Mouse (Mus musculus): ENCODE data around the gene Myo18a. TPM values are rescaled to one million over a fixed set of nuclear protein-coding genes. Genes with fewer than 3 reads are reported as not detected.
A peak's percentile ranks its signal among the peaks of the same experiment; 100 is the strongest.

Gene Myo18a
- polyA plus RNA-seq, 1 experiment from 2014 or later: 30.0 TPM

- 82% methylated on average over 1 of the region's 1 CpGs for WGBS
- ATAC-seq (no peak), DNase-seq (ENCODE audit: low spot score) (no peak)
- peaks cover 28% of the 10 kb centered on the region for H3K36me3 ChIP-seq (ENCODE audit: control insufficient read depth, insufficient read depth, low read length)
- H3K9me3 ChIP-seq (replicated peaks; ENCODE audit: control insufficient read depth, low read length): no peaks in the 10 kb centered on the region
- H3K9ac ChIP-seq (ENCODE audit: low read length): no peak overlapping the region
- H3K4me3 ChIP-seq (ENCODE audit: low read depth, low read length): no peak overlapping the region
- peaks cover 8% of the 10 kb centered on the region for H3K4me1 ChIP-seq (ENCODE audit: control insufficient read depth, insufficient read depth, low read length)
- no peak overlapping the region for H3K27ac ChIP-seq (ENCODE audit: low read depth, low read length)
- H3K27me3 ChIP-seq (replicated peaks; ENCODE audit: control insufficient read depth, insufficient read depth, low read length): no peaks in the 10 kb centered on the region
- no peak overlapping the region for H3K4me2 ChIP-seq (ENCODE audit: low read length)
Measured at GRCm38 (mm10) chr11:77779240-77779639, 16.2 kb downstream of the Myo18a start.

- ATAC-seq: no peak
- WGBS: 90% methylated on average over 7 of the region's 7 CpGs
Measured at GRCm38 (mm10) chr11:77781088-77781487, 18.0 kb downstream of the Myo18a start.

GRCm38 (mm10) chr11:77782104-77782815 is 19.2 kb downstream of the Myo18a start:
- H3K4me2 ChIP-seq (ENCODE audit: low read length): no peak overlapping the region
- DNase-seq (ENCODE audit: low spot score): no peak
- no peak for ATAC-seq
- H3K4me1 ChIP-seq (ENCODE audit: control insufficient read depth, insufficient read depth, low read length): peaks cover 27% of the 10 kb centered on the region
- 91% methylated on average over 7 of the region's 7 CpGs for WGBS
- no peak overlapping the region for H3K9ac ChIP-seq (ENCODE audit: low read length)
- H3K9me3 ChIP-seq (replicated peaks; ENCODE audit: control insufficient read depth, low read length): no peaks in the 10 kb centered on the region
- no peak overlapping the region for H3K27ac ChIP-seq (ENCODE audit: low read depth, low read length)
- H3K27me3 ChIP-seq (replicated peaks; ENCODE audit: control insufficient read depth, insufficient read depth, low read length): no peaks in the 10 kb centered on the region
- H3K36me3 ChIP-seq (ENCODE audit: control insufficient read depth, insufficient read depth, low read length): peaks cover 26% of the 10 kb centered on the region
- H3K4me3 ChIP-seq (ENCODE audit: low read depth, low read length): no peak overlapping the region

More at GRCm38 (mm10) chr11:77781088-77781487, 18.0 kb downstream of the Myo18a start:
- peaks cover 28% of the 10 kb centered on the region for H3K36me3 ChIP-seq (ENCODE audit: control insufficient read depth, insufficient read depth, low read length)
- no peaks in the 10 kb centered on the region for H3K9me3 ChIP-seq (replicated peaks; ENCODE audit: control insufficient read depth, low read length)
- H3K27ac ChIP-seq (ENCODE audit: low read depth, low read length): no peak overlapping the region
- DNase-seq (ENCODE audit: low spot score): no peak
- H3K4me2 ChIP-seq (ENCODE audit: low read length): no peak overlapping the region
- H3K27me3 ChIP-seq (replicated peaks; ENCODE audit: control insufficient read depth, insufficient read depth, low read length): no peaks in the 10 kb centered on the region
- H3K9ac ChIP-seq (ENCODE audit: low read length): no peak overlapping the region
- H3K4me1 ChIP-seq (ENCODE audit: control insufficient read depth, insufficient read depth, low read length): peaks cover 21% of the 10 kb centered on the region
- no peak overlapping the region for H3K4me3 ChIP-seq (ENCODE audit: low read depth, low read length)

- Histone ChIP-seq H3K4me2 (ENCODE audit: low read length) (no peak overlapping the region), H3K9ac (ENCODE audit: low read length) (no peak overlapping the region; the same call in 1 of the 2 replicates), H3K27me3 (replicated peaks; ENCODE audit: control insufficient read depth, insufficient read depth, low read length) (no peaks in the 10 kb centered on the region), H3K4me1 (ENCODE audit: control insufficient read depth, insufficient read depth, low read length) (peaks cover 27% of the 10 kb centered on the region), H3K4me3 (ENCODE audit: low read depth, low read length) (no peak overlapping the region), H3K27ac (ENCODE audit: low read depth, low read length) (0 out of 2 replicates have a peak overlapping the region, but pooled peaks have one; percentile 39), H3K36me3 (ENCODE audit: control insufficient read depth, insufficient read depth, low read length) (peaks cover 16% of the 10 kb centered on the region), H3K9me3 (replicated peaks; ENCODE audit: control insufficient read depth, low read length) (no peaks in the 10 kb centered on the region)
- 71% methylated on average over 10 of the region's 10 CpGs for WGBS
- no peak for DNase-seq (ENCODE audit: low spot score)
- no peak for ATAC-seq
Measured at GRCm38 (mm10) chr11:77783211-77783746, 20.2 kb downstream of the Myo18a start.

GRCm38 (mm10) chr11:77783747-77784646 is 21.0 kb downstream of the Myo18a start:
- Histone ChIP-seq H3K9ac (ENCODE audit: low read length) (peak overlapping the region; percentile 21; the same call in 1 of the 2 replicates), H3K4me2 (ENCODE audit: low read length) (no peak overlapping the region), H3K36me3 (ENCODE audit: control insufficient read depth, insufficient read depth, low read length) (peaks cover 9% of the 10 kb centered on the region; the same call in 1 of the 2 replicates), H3K27me3 (replicated peaks; ENCODE audit: control insufficient read depth, insufficient read depth, low read length) (no peaks in the 10 kb centered on the region), H3K27ac (ENCODE audit: low read depth, low read length) (peak overlapping the region; percentile 39; the same call in 1 of the 2 replicates), H3K9me3 (replicated peaks; ENCODE audit: control insufficient read depth, low read length) (no peaks in the 10 kb centered on the region), H3K4me3 (ENCODE audit: low read depth, low read length) (no peak overlapping the region), H3K4me1 (ENCODE audit: control insufficient read depth, insufficient read depth, low read length) (peaks cover 27% of the 10 kb centered on the region)
- DNase-seq (ENCODE audit: low spot score) (no peak), ATAC-seq (no peak)
- 63% methylated on average over 18 of the region's 18 CpGs for WGBS

- no peaks in the 10 kb centered on the region for H3K27me3 ChIP-seq (replicated peaks; ENCODE audit: control insufficient read depth, insufficient read depth, low read length)
- no peak overlapping the region for H3K4me3 ChIP-seq (ENCODE audit: low read depth, low read length)
- H3K27ac ChIP-seq (ENCODE audit: low read depth, low read length): 0 out of 2 replicates have a peak overlapping the region, but pooled peaks have one; percentile 14
- H3K4me2 ChIP-seq (ENCODE audit: low read length): no peak overlapping the region
- H3K9ac ChIP-seq (ENCODE audit: low read length): no peak overlapping the region
- H3K4me1 ChIP-seq (ENCODE audit: control insufficient read depth, insufficient read depth, low read length): peaks cover 27% of the 10 kb centered on the region
- no peaks in the 10 kb centered on the region for H3K9me3 ChIP-seq (replicated peaks; ENCODE audit: control insufficient read depth, low read length)
- WGBS: 88% methylated on average over 9 of the region's 9 CpGs
- 0 out of 2 replicates have a peak, but pooled peaks cover 3% of the 10 kb centered on the region for H3K36me3 ChIP-seq (ENCODE audit: control insufficient read depth, insufficient read depth, low read length)
- DNase-seq (ENCODE audit: low spot score): no peak
- ATAC-seq: no peak
Measured at GRCm38 (mm10) chr11:77784894-77785293, 21.8 kb downstream of the Myo18a start.

GRCm38 (mm10) chr11:77785396-77785767 is 22.3 kb downstream of the Myo18a start:
- H3K4me2 ChIP-seq (ENCODE audit: low read length): no peak overlapping the region
- no peak overlapping the region for H3K4me3 ChIP-seq (ENCODE audit: low read depth, low read length)
- 0 out of 2 replicates have a peak, but pooled peaks cover 3% of the 10 kb centered on the region for H3K36me3 ChIP-seq (ENCODE audit: control insufficient read depth, insufficient read depth, low read length)
- no peaks in the 10 kb centered on the region for H3K27me3 ChIP-seq (replicated peaks; ENCODE audit: control insufficient read depth, insufficient read depth, low read length)
- H3K27ac ChIP-seq (ENCODE audit: low read depth, low read length): peak overlapping the region; percentile 21; the same call in 1 of the 2 replicates
- no peak for DNase-seq (ENCODE audit: low spot score)
- no peak overlapping the region for H3K9ac ChIP-seq (ENCODE audit: low read length)
- peaks cover 30% of the 10 kb centered on the region for H3K4me1 ChIP-seq (ENCODE audit: control insufficient read depth, insufficient read depth, low read length)
- no peaks in the 10 kb centered on the region for H3K9me3 ChIP-seq (replicated peaks; ENCODE audit: control insufficient read depth, low read length)
- no peak for ATAC-seq
- WGBS: 24% methylated on average over 5 of the region's 5 CpGs

GRCm38 (mm10) chr11:77785768-77786561 is 22.9 kb downstream of the Myo18a start:
- peaks cover 36% of the 10 kb centered on the region for H3K4me1 ChIP-seq (ENCODE audit: control insufficient read depth, insufficient read depth, low read length)
- 0 out of 2 replicates have a peak overlapping the region, but pooled peaks have one; percentile 2 for H3K9ac ChIP-seq (ENCODE audit: low read length)
- WGBS: 44% methylated on average over 6 of the region's 7 CpGs
- no peak overlapping the region for H3K4me2 ChIP-seq (ENCODE audit: low read length)
- DNase-seq (ENCODE audit: low spot score) (peak; percentile 55), ATAC-seq (peak; percentile 49; the same call in 1 of the 2 replicates)
- peak overlapping the region; percentile 21; the same call in 1 of the 2 replicates for H3K27ac ChIP-seq (ENCODE audit: low read depth, low read length)
- no peaks in the 10 kb centered on the region for H3K9me3 ChIP-seq (replicated peaks; ENCODE audit: control insufficient read depth, low read length)
- H3K36me3 ChIP-seq (ENCODE audit: control insufficient read depth, insufficient read depth, low read length): no peaks in the 10 kb centered on the region
- no peaks in the 10 kb centered on the region for H3K27me3 ChIP-seq (replicated peaks; ENCODE audit: control insufficient read depth, insufficient read depth, low read length)
- no peak overlapping the region for H3K4me3 ChIP-seq (ENCODE audit: low read depth, low read length)

Data from forebrain, embryonic 14.5 days (tissue).